Mouse (Mus musculus): ENCODE data around the gene Mcf2.

DNA sequence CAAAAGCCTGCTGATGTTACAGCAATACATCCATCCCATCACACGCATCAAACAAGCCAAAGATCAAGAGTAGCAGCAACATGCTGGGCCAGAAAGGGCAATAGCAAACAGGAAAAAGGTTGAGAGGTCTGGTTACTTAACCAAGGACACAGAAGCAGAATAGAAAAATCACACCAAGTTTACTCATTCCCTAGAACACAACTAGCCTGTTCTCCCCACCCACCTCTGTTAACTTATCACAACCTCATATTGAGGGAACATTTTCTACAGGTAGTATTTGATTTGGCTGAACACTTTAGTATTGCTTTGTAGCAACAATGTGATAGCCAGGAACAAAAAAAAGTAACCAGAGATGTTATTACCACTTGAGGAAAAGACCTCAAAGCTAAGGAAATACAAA lies 164.3 kb downstream of the Mcf2 start:
- TF ChIP-seq CTCF (IDR thresholded peaks at IDR 0.05) = no peak
- TF ChIP-seq EP300 (IDR thresholded peaks at IDR 0.05) = no peak
